Mouse (Mus musculus) lung, postnatal 25 days (tissue): ENCODE measurements around the gene Zbtb3.

Source experiments
- DNase-seq: peaks from one replicate; pipeline ENCODE4 v3.0.0; 2022; ENCODE audit warnings: low spot score

Gene Zbtb3

GRCm38 (mm10) chr19:8839908-8840791 lies 37.8 kb downstream of the Zbtb3 start:
- DNase-seq, result peak; percentile 82

GRCm38 (mm10) chr19:8841012-8841411 lies 38.7 kb downstream of the Zbtb3 start:
- no peak for DNase-seq

GRCm38 (mm10) chr19:8842961-8843360 lies 40.6 kb downstream of the Zbtb3 start:
- DNase-seq, result peak; percentile 46

GRCm38 (mm10) chr19:8844371-8845129 lies 42.2 kb downstream of the Zbtb3 start:
- DNase-seq, result peak; percentile 81

- DNase-seq, result no peak
Measured at GRCm38 (mm10) chr19:8848356-8848755, 46.0 kb downstream of the Zbtb3 start.

- no peak for DNase-seq
Measured at GRCm38 (mm10) chr19:8850402-8850901, 48.1 kb downstream of the Zbtb3 start, which contains the start of gene Lrrn4cl. Gene Lrrn4cl (plus strand): TSS chr19:8850768.

GRCm38 (mm10) chr19:8851639-8852038 lies 49.3 kb downstream of the Zbtb3 start:
- DNase-seq, result peak; percentile 48

GRCm38 (mm10) chr19:8852236-8852928 lies 50.0 kb downstream of the Zbtb3 start:
- DNase-seq, result no peak

- no peak for DNase-seq
Measured at GRCm38 (mm10) chr19:8853117-8853516, 50.8 kb downstream of the Zbtb3 start.
